Mouse (Mus musculus): ENCODE results near the gene St13. TPM values are rescaled to one million over a fixed set of nuclear protein-coding genes. Genes with fewer than 3 reads are reported as not detected.

St13 gene
- total RNA-seq, 2 experiments from 2014 or later, result 189 to 211 TPM

GRCm38 (mm10) chr15:81366241-81366640, 33.6 kb downstream of the St13 start:
- no peak for DNase-seq (ENCODE audit: low spot score in 2 of 2)

GRCm38 (mm10) chr15:81365246-81365645, 34.6 kb downstream of the St13 start:
- no peak for DNase-seq (ENCODE audit: low spot score in 2 of 2)

GRCm38 (mm10) chr15:81364271-81364670, 35.6 kb downstream of the St13 start:
- no peak for DNase-seq (ENCODE audit: low spot score in 2 of 2)

GRCm38 (mm10) chr15:81362501-81362900, 37.4 kb downstream of the St13 start:
- no peak for DNase-seq (ENCODE audit: low spot score in 2 of 2)

- DNase-seq (ENCODE audit: low spot score in 2 of 2), result no peak
Measured at GRCm38 (mm10) chr15:81361417-81362015, 38.4 kb downstream of the St13 start.

GRCm38 (mm10) chr15:81361022-81361404, 38.9 kb downstream of the St13 start:
- no peak for DNase-seq (ENCODE audit: low spot score in 2 of 2)

- DNase-seq (ENCODE audit: low spot score in 2 of 2), result peak; percentile 94
Measured at GRCm38 (mm10) chr15:81360345-81361021, 39.4 kb downstream of the St13 start, which contains the start of gene Slc25a17. Slc25a17 (minus strand) TSS chr15:81360812.

- DNase-seq (ENCODE audit: low spot score in 2 of 2), result no peak
Measured at GRCm38 (mm10) chr15:81359421-81359820, 40.5 kb downstream of the St13 start.

- DNase-seq (ENCODE audit: low spot score in 2 of 2), result no peak
Measured at GRCm38 (mm10) chr15:81358943-81359342, 40.9 kb downstream of the St13 start.

GRCm38 (mm10) chr15:81356946-81357345, 42.9 kb downstream of the St13 start:
- no peak for DNase-seq (ENCODE audit: low spot score in 2 of 2)

GRCm38 (mm10) chr15:81355146-81355761, 44.6 kb downstream of the St13 start:
- no peak for DNase-seq (ENCODE audit: low spot score in 2 of 2)

GRCm38 (mm10) chr15:81352638-81353037, 47.2 kb downstream of the St13 start:
- no peak for DNase-seq (ENCODE audit: low spot score in 2 of 2)

GRCm38 (mm10) chr15:81350401-81350800, 49.5 kb downstream of the St13 start:
- no peak for DNase-seq (ENCODE audit: low spot score in 2 of 2)

GRCm38 (mm10) chr15:81348366-81348765, 51.5 kb downstream of the St13 start:
- no peak for DNase-seq (ENCODE audit: low spot score in 2 of 2)

GRCm38 (mm10) chr15:81347466-81347865, 52.4 kb downstream of the St13 start:
- DNase-seq (ENCODE audit: low spot score in 2 of 2), result no peak

GRCm38 (mm10) chr15:81341426-81341825, 58.5 kb downstream of the St13 start:
- DNase-seq (ENCODE audit: low spot score in 2 of 2), result no peak

GRCm38 (mm10) chr15:81339158-81339557, 60.7 kb downstream of the St13 start:
- DNase-seq (ENCODE audit: low spot score in 2 of 2), result no peak

- DNase-seq (ENCODE audit: low spot score in 2 of 2), result peak in 1 of 2 experiments; percentile 23
Measured at GRCm38 (mm10) chr15:81336466-81336865, 63.4 kb downstream of the St13 start.

GRCm38 (mm10) chr15:81332517-81332916, 67.4 kb downstream of the St13 start:
- DNase-seq (ENCODE audit: low spot score in 2 of 2), result no peak

GRCm38 (mm10) chr15:81330816-81331433, 69.0 kb downstream of the St13 start:
- DNase-seq (ENCODE audit: low spot score in 2 of 2), result no peak

GRCm38 (mm10) chr15:81329721-81330369, 70.0 kb downstream of the St13 start:
- no peak for DNase-seq (ENCODE audit: low spot score in 2 of 2)

- no peak for DNase-seq (ENCODE audit: low spot score in 2 of 2)
Measured at GRCm38 (mm10) chr15:81327501-81327900, 72.4 kb downstream of the St13 start.
